9 mouse cellular contexts compared by ENCODE assay signal in genomic region chr13:16023070-16024039, GRCm38 (mm10). TPM values are rescaled to one million over a fixed set of nuclear protein-coding genes. Genes with fewer than 3 reads are reported as not detected.
A peak's percentile ranks its signal among the peaks of the same experiment; 100 is the strongest.
DNase-seq lines count a peak whose midpoint lies in the region; ATAC-seq lines count a peak whose summit lies in the region.
"Had no signal": no experiment of that assay in that cellular context is flagged by ENCODE, and none has a peak within 500 bp of the region (broad histone marks: within the 10 kb centered on the region; RNA-seq: fewer than 3 reads in every experiment).

No protein-coding gene starts in this region.

- H3K27ac ChIP-seq in intestine, embryonic 14.5 days (ENCODE audit: low read depth) = no peak overlapping the region
- H3K27ac ChIP-seq in intestine, embryonic 15.5 days = no peak overlapping the region
- no peak overlapping the region for H3K27ac ChIP-seq in forebrain, embryonic 14.5 days (ENCODE audit: low read depth, low read length)
- no peak overlapping the region for H3K27ac ChIP-seq in limb, embryonic 12.5 days

- no peak for DNase-seq in intestine, embryonic 14.5 days (ENCODE audit: low spot score)
- peak; percentile 82 for DNase-seq in brain, adult 2 months (ENCODE audit: low read depth, low spot score)
- peak; percentile 64 for DNase-seq in forebrain, embryonic 14.5 days (ENCODE audit: low spot score)
- DNase-seq in ovary, postnatal 10 days (ENCODE audit: low spot score) = no peak
- no peak for DNase-seq in kidney, adult 18-20 months
- no peak for DNase-seq in ovary, postnatal 36 days (ENCODE audit: low spot score)
- DNase-seq: embryo, embryonic 11 days had no signal

- 44% methylated on average over 13 of the region's 13 CpGs for WGBS in intestine, embryonic 14.5 days
- 48% methylated on average over 13 of the region's 13 CpGs for WGBS in intestine, embryonic 15.5 days
- 47% methylated on average over 13 of the region's 13 CpGs for WGBS in forebrain, embryonic 14.5 days
- WGBS in limb, embryonic 12.5 days = 34% methylated on average over 13 of the region's 13 CpGs

- H3K4me3 ChIP-seq in intestine, embryonic 14.5 days (ENCODE audit: low read depth, low read length) = no peak overlapping the region
- H3K4me3 ChIP-seq in intestine, embryonic 15.5 days (replicated peaks) = no peak overlapping the region
- no peak overlapping the region for H3K4me3 ChIP-seq in forebrain, embryonic 14.5 days (ENCODE audit: low read depth, low read length)
- no peak overlapping the region for H3K4me3 ChIP-seq in limb, embryonic 12.5 days (replicated peaks)

- no peaks in the 10 kb centered on the region for H3K9me3 ChIP-seq in intestine, embryonic 14.5 days (ENCODE audit: control insufficient read depth, low read length)
- no peaks in the 10 kb centered on the region for H3K9me3 ChIP-seq in intestine, embryonic 15.5 days
- H3K9me3 ChIP-seq in forebrain, embryonic 14.5 days (replicated peaks; ENCODE audit: control insufficient read depth, low read length) = no peaks in the 10 kb centered on the region
- no peaks in the 10 kb centered on the region for H3K9me3 ChIP-seq in limb, embryonic 12.5 days

- H3K9ac ChIP-seq in intestine, embryonic 14.5 days (ENCODE audit: low read length) = no peak overlapping the region
- no peak overlapping the region for H3K9ac ChIP-seq in intestine, embryonic 15.5 days
- no peak overlapping the region for H3K9ac ChIP-seq in forebrain, embryonic 14.5 days (ENCODE audit: low read length)
- no peak overlapping the region for H3K9ac ChIP-seq in limb, embryonic 12.5 days (replicated peaks)

- H3K4me2 ChIP-seq in intestine, embryonic 14.5 days (ENCODE audit: low read length) = 0 out of 2 replicates have a peak overlapping the region, but pooled peaks have one; percentile 6
- H3K4me2 ChIP-seq in intestine, embryonic 15.5 days (replicated peaks) = no peak overlapping the region
- H3K4me2 ChIP-seq in forebrain, embryonic 14.5 days (ENCODE audit: low read length) = peak overlapping the region; percentile 31
- H3K4me2 ChIP-seq in limb, embryonic 12.5 days = peak overlapping the region; percentile 23

- no peaks in the 10 kb centered on the region for H3K4me1 ChIP-seq in intestine, embryonic 14.5 days (replicated peaks; ENCODE audit: control insufficient read depth, insufficient read depth, low read length)
- H3K4me1 ChIP-seq in intestine, embryonic 15.5 days (replicated peaks) = no peaks in the 10 kb centered on the region
- H3K4me1 ChIP-seq in forebrain, embryonic 14.5 days (ENCODE audit: control insufficient read depth, insufficient read depth, low read length) = no peaks in the 10 kb centered on the region
- peaks cover 19% of the 10 kb centered on the region for H3K4me1 ChIP-seq in limb, embryonic 12.5 days (replicated peaks)

- no peaks in the 10 kb centered on the region for H3K36me3 ChIP-seq in intestine, embryonic 14.5 days (ENCODE audit: control insufficient read depth, insufficient read depth, low read length)
- H3K36me3 ChIP-seq in intestine, embryonic 15.5 days = no peaks in the 10 kb centered on the region
- no peaks in the 10 kb centered on the region for H3K36me3 ChIP-seq in forebrain, embryonic 14.5 days (ENCODE audit: control insufficient read depth, insufficient read depth, low read length)
- no peaks in the 10 kb centered on the region for H3K36me3 ChIP-seq in limb, embryonic 12.5 days

- 0 out of 2 replicates have a peak, but pooled peaks cover 6% of the 10 kb centered on the region for H3K27me3 ChIP-seq in intestine, embryonic 14.5 days (replicated peaks; ENCODE audit: control insufficient read depth, insufficient read depth, low read length)
- H3K27me3 ChIP-seq in intestine, embryonic 15.5 days (replicated peaks) = no peaks in the 10 kb centered on the region
- H3K27me3 ChIP-seq in forebrain, embryonic 14.5 days (replicated peaks; ENCODE audit: control insufficient read depth, insufficient read depth, low read length) = 0 out of 2 replicates have a peak, but pooled peaks cover 3% of the 10 kb centered on the region
- H3K27me3 ChIP-seq in limb, embryonic 12.5 days = peaks cover 7% of the 10 kb centered on the region; the same call in 1 of the 2 replicates

- ATAC-seq in intestine, embryonic 14.5 days (replicated peaks; ENCODE audit: low FRiP score, low TSS enrichment, low read depth) = no peak
- no peak for ATAC-seq in intestine, embryonic 15.5 days
- peak; percentile 81 for ATAC-seq in forebrain, embryonic 14.5 days
- no peak; the same call in 1 of the 2 replicates for ATAC-seq in limb, embryonic 12.5 days (ENCODE audit: insufficient number of reproducible peaks, insufficient read depth, low FRiP score, low TSS enrichment, low read depth)

RNA-seq across cellular contexts. Expression of gene Inhba, which starts 11.7 kb away (rescaled TPM):
- 1.6 and 2.2 TPM in 2 replicates for polyA plus RNA-seq in intestine, embryonic 14.5 days (2014; fragmentation: Nextera tagmentation; extraction: Ambion mirVana)
- 2.5 TPM in 2 replicates for polyA plus RNA-seq in intestine, embryonic 15.5 days (2015; fragmentation: Nextera tagmentation; extraction: Ambion mirVana)
- polyA plus RNA-seq in forebrain, embryonic 14.5 days (2014; fragmentation: Nextera tagmentation; extraction: Ambion mirVana) = 1.1 and 2.0 TPM in 2 replicates
- 9.0 and 10.0 TPM in 2 replicates for polyA plus RNA-seq in limb, embryonic 12.5 days (2016; fragmentation: Nextera tagmentation; extraction: Ambion mirVana)

Comparison
In these comparisons a context has a peak if more than half of its experiments do, and no peak if none do; other contexts are left out.
1. DNase-seq: peak in brain, adult 2 months (single experiment) and forebrain, embryonic 14.5 days (single experiment); none in intestine, embryonic 14.5 days (single experiment), ovary, postnatal 10 days (single experiment), kidney, adult 18-20 months (single experiment) and ovary, postnatal 36 days (single experiment).